Mouse (Mus musculus): ENCODE measurements at regions not wholly inside any gene's neighbourhood (a gene's known extent, or its start where the extent isn't known, plus 50 kb on each side); places are given as distances from the start of the nearest gene placed in this dataset.

DNA sequence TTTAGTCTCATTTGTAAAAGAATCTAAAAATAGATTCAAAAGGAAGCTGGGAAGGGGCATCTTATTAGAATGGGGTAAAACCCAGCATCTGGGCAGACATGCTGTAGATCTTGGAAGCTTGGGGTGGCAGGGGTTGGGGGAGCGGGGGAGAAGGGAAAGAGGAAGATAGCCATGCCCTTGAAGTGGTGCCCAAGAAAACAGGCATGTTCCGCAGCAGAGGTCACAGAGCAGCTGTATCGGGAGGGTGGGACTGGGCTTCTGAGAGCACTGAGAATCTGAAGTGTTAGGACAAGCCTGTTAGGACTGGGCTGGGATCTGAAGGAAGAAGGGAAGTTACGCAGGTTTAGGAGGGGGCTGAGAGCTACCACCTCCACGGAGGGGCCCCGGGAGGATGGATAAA is 84.4 kb upstream of the Ankrd50 start:
- Histone ChIP-seq H3K27ac (ENCODE audit: insufficient read depth, low read depth, low read length) (no peak overlapping the region), H3K36me3 (ENCODE audit: control insufficient read depth, insufficient read depth, low read length) (no peaks in the 10 kb centered on the region), H3K27me3 (replicated peaks; ENCODE audit: control insufficient read depth, insufficient read depth, low read length) (no peaks in the 10 kb centered on the region), H3K4me3 (ENCODE audit: insufficient read depth, low read depth, low read length) (no peak overlapping the region), H3K4me1 (ENCODE audit: control insufficient read depth, insufficient read depth, low read length) (no peaks in the 10 kb centered on the region)
- 57% methylated on average over 6 of the region's 6 CpGs for WGBS
- TF ChIP-seq CTCF (conservative IDR thresholded peaks at IDR 0.05; ENCODE audit: insufficient read depth, insufficient read length, low read depth, low read length) (no peak), POLR2A (IDR thresholded peaks at IDR 0.05; ENCODE audit: low read depth, low read length) (no peak)
- no peak for DNase-seq

DNA sequence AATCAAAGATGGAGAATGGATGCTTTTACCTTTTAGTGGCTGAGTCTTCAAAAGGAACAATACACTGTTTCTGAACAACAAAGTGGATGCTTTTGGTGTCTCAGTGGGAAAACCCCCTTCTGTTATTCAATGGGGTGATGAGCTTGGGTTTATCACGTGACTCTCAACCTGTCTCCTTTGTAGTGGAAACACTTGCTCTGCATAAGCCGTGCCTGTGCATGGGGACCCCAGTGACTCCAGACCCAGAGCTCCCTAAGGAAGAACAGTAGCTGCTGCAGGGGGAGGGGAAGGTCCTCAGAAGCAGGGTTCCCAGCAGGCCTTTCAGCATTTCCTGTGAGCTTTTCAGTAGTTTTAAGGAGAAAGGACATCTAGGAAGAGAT is 83.9 kb upstream of the Ankrd50 start:
- no peak overlapping the region for H3K4me3 ChIP-seq (ENCODE audit: insufficient read depth, low read depth, low read length)
- no peaks in the 10 kb centered on the region for H3K36me3 ChIP-seq (ENCODE audit: control insufficient read depth, insufficient read depth, low read length)
- no peak overlapping the region for H3K27ac ChIP-seq (ENCODE audit: insufficient read depth, low read depth, low read length)
- DNase-seq, result no peak
- no peaks in the 10 kb centered on the region for H3K27me3 ChIP-seq (replicated peaks; ENCODE audit: control insufficient read depth, insufficient read depth, low read length)
- H3K4me1 ChIP-seq (ENCODE audit: control insufficient read depth, insufficient read depth, low read length), result no peaks in the 10 kb centered on the region
- WGBS, result 51% methylated on average over 2 of the region's 2 CpGs
- TF ChIP-seq POLR2A (IDR thresholded peaks at IDR 0.05; ENCODE audit: low read depth, low read length), result no peak
- TF ChIP-seq CTCF (conservative IDR thresholded peaks at IDR 0.05; ENCODE audit: insufficient read depth, insufficient read length, low read depth, low read length), result no peak

DNA sequence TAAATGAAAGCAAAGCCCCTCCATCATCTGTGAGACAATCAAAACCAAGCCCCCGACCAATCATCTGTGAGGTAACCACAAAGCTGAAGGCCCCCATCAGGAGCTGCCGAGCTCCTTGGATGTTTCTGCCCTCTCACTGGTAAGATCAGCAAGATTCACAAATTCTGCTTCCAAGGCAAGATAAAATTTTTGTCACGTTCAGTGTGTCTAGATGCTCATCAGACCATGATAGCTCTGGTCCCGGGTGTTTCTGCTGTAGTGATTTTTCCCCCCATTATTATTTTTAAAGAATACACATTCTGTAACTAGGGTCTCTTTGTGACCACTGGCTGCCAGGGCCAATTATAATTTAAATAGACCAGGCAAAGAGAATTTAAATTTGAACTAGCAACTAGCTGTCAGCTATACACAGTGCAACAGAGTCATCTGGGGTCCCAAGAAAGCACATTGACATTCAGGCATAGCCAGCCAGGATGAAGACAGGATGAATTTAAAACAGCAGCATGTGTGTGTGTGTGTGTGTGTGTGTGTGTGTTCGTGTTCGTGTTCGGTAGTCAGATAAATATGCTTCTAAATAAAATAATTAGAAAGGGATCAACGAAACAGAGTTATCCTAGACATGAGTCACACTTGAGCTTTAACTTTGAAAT is 83.4 kb upstream of the Ankrd50 start:
- no peak for DNase-seq
- Histone ChIP-seq H3K27ac (ENCODE audit: insufficient read depth, low read depth, low read length) (no peak overlapping the region), H3K27me3 (replicated peaks; ENCODE audit: control insufficient read depth, insufficient read depth, low read length) (no peaks in the 10 kb centered on the region), H3K4me1 (ENCODE audit: control insufficient read depth, insufficient read depth, low read length) (no peaks in the 10 kb centered on the region), H3K36me3 (ENCODE audit: control insufficient read depth, insufficient read depth, low read length) (no peaks in the 10 kb centered on the region), H3K4me3 (ENCODE audit: insufficient read depth, low read depth, low read length) (no peak overlapping the region)
- 75% methylated on average over 8 of the region's 8 CpGs for WGBS
- TF ChIP-seq POLR2A (IDR thresholded peaks at IDR 0.05; ENCODE audit: low read depth, low read length), result no peak
- no peak for TF ChIP-seq CTCF (conservative IDR thresholded peaks at IDR 0.05; ENCODE audit: insufficient read depth, insufficient read length, low read depth, low read length)

DNA sequence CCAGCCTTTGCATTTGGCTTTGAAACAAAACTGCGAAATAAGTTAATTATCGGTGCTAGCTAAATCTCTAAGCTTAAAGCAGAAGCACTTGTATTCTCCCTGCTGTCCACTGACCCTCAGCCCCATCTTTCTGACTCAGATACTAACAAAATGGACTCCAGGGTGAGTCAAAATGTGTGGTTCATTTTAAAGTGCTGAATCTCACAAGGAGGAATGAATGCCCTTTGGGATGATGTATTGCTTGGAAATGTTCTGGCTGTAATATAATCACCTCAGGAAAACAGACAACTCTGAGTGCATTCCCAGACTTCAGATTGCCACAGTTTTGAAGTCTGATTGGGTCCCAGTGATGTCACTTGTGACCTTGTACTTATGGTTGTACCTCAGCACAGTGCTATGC is 81.9 kb upstream of the Ankrd50 start:
- no peak for TF ChIP-seq CTCF (conservative IDR thresholded peaks at IDR 0.05; ENCODE audit: insufficient read depth, insufficient read length, low read depth, low read length)
- no peak for TF ChIP-seq POLR2A (IDR thresholded peaks at IDR 0.05; ENCODE audit: low read depth, low read length)
- no peak overlapping the region for H3K4me3 ChIP-seq (ENCODE audit: insufficient read depth, low read depth, low read length)
- H3K27ac ChIP-seq (ENCODE audit: insufficient read depth, low read depth, low read length), result no peak overlapping the region
- H3K36me3 ChIP-seq (ENCODE audit: control insufficient read depth, insufficient read depth, low read length), result no peaks in the 10 kb centered on the region
- H3K27me3 ChIP-seq (replicated peaks; ENCODE audit: control insufficient read depth, insufficient read depth, low read length), result no peaks in the 10 kb centered on the region
- H3K4me1 ChIP-seq (ENCODE audit: control insufficient read depth, insufficient read depth, low read length), result no peaks in the 10 kb centered on the region
- DNase-seq, result no peak
- 99% methylated on average over 2 of the region's 2 CpGs for WGBS

DNA sequence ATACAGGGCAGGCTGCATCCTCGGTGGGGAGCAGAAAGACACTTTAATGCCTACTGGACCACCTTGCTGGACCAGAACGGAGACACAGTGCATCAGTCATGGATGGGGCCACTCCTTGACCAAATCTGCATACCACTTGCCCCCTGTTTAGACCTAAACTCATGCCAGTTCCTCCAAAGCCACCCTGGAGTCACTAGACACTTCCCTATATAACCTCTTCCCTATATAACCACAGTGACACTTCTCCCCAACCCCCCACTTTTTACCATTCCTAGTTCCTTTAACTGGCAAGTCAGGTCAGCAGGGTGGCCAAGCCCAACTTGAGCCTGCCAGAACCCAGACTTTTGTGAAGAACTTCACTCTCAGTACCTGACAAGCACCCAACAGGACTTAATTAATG is 80.2 kb upstream of the Ankrd50 start:
- Histone ChIP-seq H3K4me3 (ENCODE audit: insufficient read depth, low read depth, low read length) (no peak overlapping the region), H3K27me3 (replicated peaks; ENCODE audit: control insufficient read depth, insufficient read depth, low read length) (no peaks in the 10 kb centered on the region), H3K27ac (ENCODE audit: insufficient read depth, low read depth, low read length) (no peak overlapping the region), H3K4me1 (ENCODE audit: control insufficient read depth, insufficient read depth, low read length) (no peaks in the 10 kb centered on the region), H3K36me3 (ENCODE audit: control insufficient read depth, insufficient read depth, low read length) (no peaks in the 10 kb centered on the region)
- no peak for DNase-seq
- 64% methylated on average over 2 of the region's 2 CpGs for WGBS
- TF ChIP-seq POLR2A (IDR thresholded peaks at IDR 0.05; ENCODE audit: low read depth, low read length) (no peak), CTCF (conservative IDR thresholded peaks at IDR 0.05; ENCODE audit: insufficient read depth, insufficient read length, low read depth, low read length) (no peak)

DNA sequence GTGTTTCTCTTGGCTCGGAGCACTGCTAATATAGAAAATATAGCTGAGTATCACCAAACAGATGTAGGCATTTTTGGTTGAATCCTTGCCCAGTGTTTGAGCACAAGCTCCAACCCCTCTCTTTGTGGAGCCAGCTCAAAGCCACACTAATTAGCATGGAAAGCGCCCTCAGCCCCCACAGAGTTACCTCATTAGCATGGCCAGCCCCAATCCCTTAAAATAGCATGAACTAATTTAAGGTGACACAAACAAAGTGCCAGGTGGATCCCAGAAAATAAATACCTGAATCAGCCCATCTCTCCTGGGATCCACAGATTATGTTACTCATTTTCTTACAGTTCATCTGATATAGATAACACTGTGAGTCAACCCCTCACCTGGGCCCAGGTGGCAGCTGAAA is 79.7 kb upstream of the Ankrd50 start:
- DNase-seq, result no peak
- 60% methylated on average over 2 of the region's 2 CpGs for WGBS
- H3K27me3 ChIP-seq (replicated peaks; ENCODE audit: control insufficient read depth, insufficient read depth, low read length), result no peaks in the 10 kb centered on the region

DNA sequence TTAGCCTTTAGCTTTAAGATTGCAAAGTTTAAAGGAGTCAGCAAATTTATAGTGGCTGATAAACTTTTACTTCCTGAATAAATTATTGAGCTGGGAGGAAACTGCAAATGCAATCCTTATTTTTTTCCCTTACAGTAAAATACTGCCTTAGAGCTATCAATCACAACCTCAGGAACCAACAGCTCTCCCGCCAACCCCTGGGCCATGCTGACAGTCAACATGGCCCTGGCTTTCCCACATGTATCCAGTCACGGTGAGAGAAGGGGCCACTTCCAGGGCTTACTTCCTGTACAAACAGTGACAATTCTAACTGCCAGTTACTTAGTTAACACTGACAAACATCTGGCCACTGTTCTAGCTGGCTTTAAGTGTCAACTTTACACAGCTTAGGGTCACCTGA is 76.5 kb upstream of the Ankrd50 start:
- Histone ChIP-seq H3K27ac (ENCODE audit: insufficient read depth, low read depth, low read length) (no peak overlapping the region), H3K27me3 (replicated peaks; ENCODE audit: control insufficient read depth, insufficient read depth, low read length) (no peaks in the 10 kb centered on the region), H3K4me3 (ENCODE audit: insufficient read depth, low read depth, low read length) (no peak overlapping the region), H3K4me1 (ENCODE audit: control insufficient read depth, insufficient read depth, low read length) (no peaks in the 10 kb centered on the region), H3K36me3 (ENCODE audit: control insufficient read depth, insufficient read depth, low read length) (no peaks in the 10 kb centered on the region)
- WGBS, result 43% methylated on average over 2 of the region's 2 CpGs
- TF ChIP-seq CTCF (conservative IDR thresholded peaks at IDR 0.05; ENCODE audit: insufficient read depth, insufficient read length, low read depth, low read length) (no peak), POLR2A (IDR thresholded peaks at IDR 0.05; ENCODE audit: low read depth, low read length) (no peak)
- DNase-seq, result peak; percentile 46

More for the DNA sequence above, 79.7 kb upstream of the Ankrd50 start:
- H3K36me3 ChIP-seq (ENCODE audit: control insufficient read depth, insufficient read depth, low read length), result no peaks in the 10 kb centered on the region
- no peak overlapping the region for H3K27ac ChIP-seq (ENCODE audit: insufficient read depth, low read depth, low read length)
- H3K4me1 ChIP-seq (ENCODE audit: control insufficient read depth, insufficient read depth, low read length), result no peaks in the 10 kb centered on the region
- TF ChIP-seq POLR2A (IDR thresholded peaks at IDR 0.05; ENCODE audit: low read depth, low read length), result no peak
- TF ChIP-seq CTCF (conservative IDR thresholded peaks at IDR 0.05; ENCODE audit: insufficient read depth, insufficient read length, low read depth, low read length), result no peak
- no peak overlapping the region for H3K4me3 ChIP-seq (ENCODE audit: insufficient read depth, low read depth, low read length)
